ENCODE assay signal across 13 mouse cellular contexts in genomic region chr6:118594833-118595680, GRCm38 (mm10). TPM values are rescaled to one million over a fixed set of nuclear protein-coding genes. Genes with fewer than 3 reads are reported as not detected.
DNase-seq lines count a peak whose midpoint lies in the region; ATAC-seq lines count a peak whose summit lies in the region.
"Had no signal": no experiment of that assay in that cellular context is flagged by ENCODE, and none has a peak within 500 bp of the region (broad histone marks: within the 10 kb centered on the region; RNA-seq: fewer than 3 reads in every experiment).

No protein-coding gene starts in this region.

- peak; percentile 31 to 47 for DNase-seq in frontal cortex, postnatal 36 days (ENCODE audit: low spot score in 2 of 2)
- DNase-seq in frontal cortex, postnatal 10 days (ENCODE audit: low spot score in 2 of 2): no peak
- peak; percentile 36 to 52 for DNase-seq in left cerebral cortex, adult 18-20 months (ENCODE audit: low spot score in 2 of 2)
- no peak for DNase-seq in left cerebral cortex, adult 11 months (ENCODE audit: low spot score)
- DNase-seq in cerebellum, postnatal 14 days: peak; percentile 76 to 82
- no peak for DNase-seq in layer of hippocampus, adult 18-20 months (ENCODE audit: low spot score in 2 of 2)
- DNase-seq: adrenal gland, postnatal 10 days; gastrocnemius, adult 2 months; kidney, postnatal 14 days; liver, postnatal 0 days; thymus, adult 2 months had no signal

- ATAC-seq in cerebellum, adult (ENCODE audit: insufficient number of reproducible peaks, low FRiP score, low TSS enrichment): peak; percentile 46; the same call in 1 of the 2 replicates
- no peak for ATAC-seq in inflammation-experienced regulatory T-cells, adult 6 months
- ATAC-seq: liver, postnatal 0 days had no signal

RNA-seq across cellular contexts. Expression of gene Ankrd26, which starts 33.0 kb away (rescaled TPM):
- 10 to 100 TPM; 11.5 to 13.2 TPM for total RNA-seq in left cerebral cortex, adult 18-20 months (2021)
- total RNA-seq in layer of hippocampus, adult 18-20 months (2021): 10 to 100 TPM; 10.1 to 10.2 TPM
- 1 to 10 TPM; 5.5 to 9.4 (median 6.3) TPM for polyA plus RNA-seq in inflammation-experienced regulatory T-cells, adult 6 months (2017; shearing (Covaris generic))

Comparison
In these comparisons a context has a peak if more than half of its experiments do, and no peak if none do; other contexts are left out.
1. DNase-seq: peak in frontal cortex, postnatal 36 days (2 of 2), left cerebral cortex, adult 18-20 months (2 of 2) and cerebellum, postnatal 14 days (2 of 2); none in frontal cortex, postnatal 10 days (0 of 2), left cerebral cortex, adult 11 months (single experiment) and layer of hippocampus, adult 18-20 months (0 of 2).